ENCODE assay signal across 16 mouse cellular contexts in the genomic region with DNA sequence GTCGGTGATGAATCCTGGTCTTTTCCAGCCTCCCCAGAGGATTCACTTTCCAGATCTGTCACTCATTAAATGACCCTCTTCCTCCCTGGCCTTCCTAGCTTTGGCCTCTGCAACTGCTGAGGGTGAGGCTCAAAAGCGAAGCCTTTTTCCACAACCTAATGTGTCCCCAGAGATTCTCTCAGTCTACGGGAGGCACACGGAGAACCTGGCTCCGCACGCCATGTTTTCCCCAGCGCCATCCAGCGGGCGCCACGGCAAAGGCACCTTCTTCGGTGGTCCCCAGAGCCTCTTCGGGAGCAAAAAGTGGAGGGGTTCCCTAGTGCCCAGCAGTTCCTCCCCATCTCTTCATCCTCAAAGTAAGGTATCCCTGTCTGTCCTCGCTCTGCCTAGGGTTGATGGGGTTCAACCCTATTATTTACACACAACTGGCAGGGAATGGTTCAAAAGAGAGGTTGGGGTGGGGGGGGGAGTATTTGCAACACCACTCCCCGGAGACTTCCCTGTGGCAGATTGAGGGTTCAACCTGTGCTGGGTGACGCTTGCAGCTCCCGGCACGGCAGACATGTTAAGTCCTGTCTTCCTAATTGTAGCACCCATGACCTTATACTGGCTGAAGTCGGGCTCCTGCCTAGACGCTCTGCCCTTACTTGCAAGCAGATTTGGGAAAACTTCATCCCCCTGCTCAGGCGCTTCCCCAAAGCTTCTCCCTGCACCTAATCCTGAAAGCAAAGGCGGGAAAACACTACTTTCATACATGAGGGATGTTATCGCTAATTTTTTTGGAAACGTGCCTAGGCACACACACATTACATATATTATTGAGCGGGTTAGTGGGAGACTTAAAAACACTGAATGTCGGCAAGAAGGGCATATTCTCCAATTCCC. TPM values are rescaled to one million over a fixed set of nuclear protein-coding genes. Genes with fewer than 3 reads are reported as not detected.
DNase-seq lines count a peak whose midpoint lies in the region; ATAC-seq and TF ChIP-seq lines count a peak whose summit lies in the region.
"Had no signal": no experiment of that assay in that cellular context is flagged by ENCODE, and none has a peak within 500 bp of the region (broad histone marks: within the 10 kb centered on the region; RNA-seq: fewer than 3 reads in every experiment).

No protein-coding gene starts in this region.

- no peaks in the 10 kb centered on the region for H3K36me3 ChIP-seq in kidney, embryonic 16.5 days (ENCODE audit: insufficient read depth, low read length)
- H3K36me3 ChIP-seq in E14TG2a.4 (ENCODE audit: insufficient read depth, low read length) (no peaks in the 10 kb centered on the region), ES-Bruce4 (ENCODE audit: control insufficient read depth, insufficient read depth, low read length, poor library complexity, severe bottlenecking) (no peaks in the 10 kb centered on the region)
- H3K36me3 ChIP-seq in embryonic facial prominence, embryonic 15.5 days = no peaks in the 10 kb centered on the region
- H3K36me3 ChIP-seq: neural tube, embryonic 13.5 days had no signal

- H3K9ac ChIP-seq in kidney, embryonic 16.5 days (replicated peaks; ENCODE audit: low read length) = 0 out of 2 replicates have a peak overlapping the region, but pooled peaks have one; percentile 11
- H3K9ac ChIP-seq in ES-Bruce4 (ENCODE audit: low read depth, poor library complexity, severe bottlenecking) = no peak overlapping the region
- H3K9ac ChIP-seq in embryonic facial prominence, embryonic 15.5 days = no peak overlapping the region
- H3K9ac ChIP-seq: neural tube, embryonic 13.5 days had no signal

- DNase-seq in kidney, adult 18-20 months = no peak
- no peak for DNase-seq in thymus, postnatal 4 days
- DNase-seq in spleen, postnatal 4 days (ENCODE audit: low spot score in 2 of 2) = no peak
- no peak for DNase-seq in right cerebral cortex, adult 18-20 months
- DNase-seq: cerebellum, adult 9-11 months; gastrocnemius, postnatal 36 days; lung, postnatal 36 days; midbrain, embryonic 14.5 days; right cerebral cortex, postnatal 14 days; thymus, adult 18-20 months had no signal

- no peak for TF ChIP-seq EP300 in ES-Bruce4 (IDR thresholded peaks at IDR 0.05; ENCODE audit: insufficient read depth, low read depth, low read length)

- no peaks in the 10 kb centered on the region for H3K9me3 ChIP-seq in kidney, embryonic 16.5 days (ENCODE audit: low read length)
- no peaks in the 10 kb centered on the region for H3K9me3 ChIP-seq in E14TG2a.4 (ENCODE audit: low read length)
- no peaks in the 10 kb centered on the region for H3K9me3 ChIP-seq in ES-Bruce4 (replicated peaks; ENCODE audit: control insufficient read depth, insufficient read depth, low read length, poor library complexity, severe bottlenecking)
- H3K9me3 ChIP-seq in embryonic facial prominence, embryonic 15.5 days (replicated peaks) = no peaks in the 10 kb centered on the region
- H3K9me3 ChIP-seq: neural tube, embryonic 13.5 days had no signal

- ATAC-seq in kidney, embryonic 16.5 days (ENCODE audit: low FRiP score, low TSS enrichment) = no peak
- 0 out of 2 replicates have a peak, but pooled peaks have one; percentile 9 for ATAC-seq in embryonic facial prominence, embryonic 15.5 days (ENCODE audit: insufficient number of reproducible peaks, low FRiP score, low TSS enrichment, low read depth)
- ATAC-seq: forebrain, embryonic 16.5 days had no signal

- peak overlapping the region; percentile 10; the same call in 1 of the 2 replicates for H3K4me3 ChIP-seq in kidney, embryonic 16.5 days (ENCODE audit: low read length)
- peak overlapping the region; percentile 59 for H3K4me3 ChIP-seq in E14TG2a.4 (replicated peaks; ENCODE audit: low read length)
- no peak overlapping the region for H3K4me3 ChIP-seq in ES-Bruce4 (ENCODE audit: low read depth, low read length)
- peak overlapping the region; percentile 6; the same call in 1 of the 2 replicates for H3K4me3 ChIP-seq in embryonic facial prominence, embryonic 15.5 days (replicated peaks)
- H3K4me3 ChIP-seq: neural tube, embryonic 13.5 days had no signal

- TF ChIP-seq CTCF in E14TG2a.4 (conservative IDR thresholded peaks at IDR 0.05; ENCODE audit: low read length) (peak; percentile 32), ES-Bruce4 (IDR thresholded peaks at IDR 0.05; ENCODE audit: low read depth, low read length) (peak; percentile 55)

- no peak for TF ChIP-seq POLR2A in ES-Bruce4 (IDR thresholded peaks at IDR 0.05; ENCODE audit: insufficient read depth, low read length)

- peaks cover 97% of the 10 kb centered on the region for H3K27me3 ChIP-seq in kidney, embryonic 16.5 days (ENCODE audit: insufficient read depth, low read length)
- peaks cover 91% of the 10 kb centered on the region for H3K27me3 ChIP-seq in E14TG2a.4 (ENCODE audit: insufficient read depth, low read length)
- peaks cover 16% of the 10 kb centered on the region for H3K27me3 ChIP-seq in ES-Bruce4 (ENCODE audit: control insufficient read depth, insufficient read depth, low read length, poor library complexity, severe bottlenecking)
- peaks cover 72% of the 10 kb centered on the region for H3K27me3 ChIP-seq in embryonic facial prominence, embryonic 15.5 days

- H3K4me1 ChIP-seq in kidney, embryonic 16.5 days (ENCODE audit: insufficient read depth, low read length) = no peaks in the 10 kb centered on the region
- peaks cover 90% of the 10 kb centered on the region for H3K4me1 ChIP-seq in E14TG2a.4 (replicated peaks; ENCODE audit: low read depth, low read length)
- H3K4me1 ChIP-seq in ES-Bruce4 (ENCODE audit: control insufficient read depth, insufficient read depth, low read length) = peaks cover 4% of the 10 kb centered on the region
- peaks cover 36% of the 10 kb centered on the region for H3K4me1 ChIP-seq in embryonic facial prominence, embryonic 15.5 days
- H3K4me1 ChIP-seq: neural tube, embryonic 13.5 days had no signal

- 5% methylated on average over 25 of the region's 25 CpGs for WGBS in kidney, embryonic 16.5 days
- 9% methylated on average over 25 of the region's 25 CpGs for WGBS in embryonic facial prominence, embryonic 15.5 days

- H3K27ac ChIP-seq in kidney, embryonic 16.5 days (ENCODE audit: low read length) = no peak overlapping the region
- H3K27ac ChIP-seq in ES-Bruce4 (ENCODE audit: insufficient read depth, low read length) = no peak overlapping the region
- H3K27ac ChIP-seq in embryonic facial prominence, embryonic 15.5 days (replicated peaks) = no peak overlapping the region
- H3K27ac ChIP-seq: neural tube, embryonic 13.5 days had no signal

- H3K4me2 ChIP-seq in kidney, embryonic 16.5 days (replicated peaks; ENCODE audit: low read depth, low read length) = peak overlapping the region; percentile 14
- H3K4me2 ChIP-seq in embryonic facial prominence, embryonic 15.5 days (replicated peaks) = peak overlapping the region; percentile 50
- H3K4me2 ChIP-seq: neural tube, embryonic 13.5 days had no signal

RNA-seq across cellular contexts. Expression of a gene that starts 9.7 kb away (rescaled TPM):
- 52.6 and 60.5 TPM in 2 replicates for polyA plus RNA-seq in kidney, embryonic 16.5 days (2015; fragmentation: Nextera tagmentation; extraction: Ambion mirVana)
- polyA plus RNA-seq in ES-Bruce4 (2011; ENCODE audit: insufficient read depth, insufficient read length, low read depth, missing spikeins) = 29.8 and 30.1 TPM in 2 replicates
- polyA plus RNA-seq in embryonic facial prominence, embryonic 15.5 days (2015; fragmentation: Nextera tagmentation; extraction: Ambion mirVana) = 38.8 and 42.1 TPM in 2 replicates
